Mouse (Mus musculus) CH12.LX (cell line): ENCODE data around the gene Nthl1. TPM values are rescaled to one million over a fixed set of nuclear protein-coding genes. Genes with fewer than 3 reads are reported as not detected.
A peak's percentile ranks its signal among the peaks of the same experiment; 100 is the strongest.

Experiments
- DNase-seq: peaks from one replicate; pipeline ENCODE4 v3.0.0-alpha.2; 2013; ENCODE audit errors: extremely low read depth
- H3K27ac ChIP-seq: 2 replicates; pipeline ENCODE4 v1.5.1; 2012; ENCODE audit warnings: low read depth, mild to moderate bottlenecking, control low read depth, moderate library complexity; ENCODE audit not compliant: insufficient read depth
- H3K27me3 ChIP-seq: replicated peaks from 2 replicates; pipeline ENCODE3; 2012; ENCODE audit warnings: inconsistent platforms
- H3K36me3 ChIP-seq, 2 experiments: replicated peaks in 1 of 2; 2 replicates each; pipeline versions ENCODE3 to v1.6.1; 2012; ENCODE audit warnings: inconsistent platforms in 1 of 2, low read length in 1 of 2, mild to moderate bottlenecking in 1 of 2, mixed read lengths in 1 of 2, moderate library complexity in 1 of 2; ENCODE audit not compliant: control insufficient read depth in 1 of 2, insufficient read depth in 1 of 2
- H3K4me1 ChIP-seq, 2 experiments: 2 replicates each; pipeline ENCODE4 v1.6.1; 2012; ENCODE audit warnings: inconsistent platforms in 1 of 2, moderate library complexity in 1 of 2; ENCODE audit not compliant: insufficient read depth in 2 of 2, control insufficient read depth in 1 of 2
- H3K4me2 ChIP-seq: 2 replicates; pipeline ENCODE4 v1.6.1; 2012; ENCODE audit warnings: low read depth, mild to moderate bottlenecking, control low read depth; ENCODE audit not compliant: poor library complexity, insufficient read depth, severe bottlenecking
- H3K4me3 ChIP-seq, 3 experiments: fragments of 150-350 bp in 1 of 3; sonication (generic) in 1 of 3; replicated peaks in 1 of 3; 2 replicates each; pipeline versions ENCODE3 to v1.5.1; 2011 to 2012; ENCODE audit warnings: low read depth in 2 of 3, low read length in 2 of 3, mild to moderate bottlenecking in 2 of 3, moderate library complexity in 2 of 3, control low read depth in 1 of 3, improper control_type of control experiment in 1 of 3, inconsistent platforms in 1 of 3, mixed read lengths in 1 of 3; ENCODE audit not compliant: poor library complexity in 1 of 3
- H3K79me2 ChIP-seq: replicated peaks from 2 replicates; pipeline ENCODE4 v1.6.1; 2012; ENCODE audit warnings: mild to moderate bottlenecking, moderate library complexity; ENCODE audit not compliant: control insufficient read depth, poor library complexity, insufficient read depth, severe bottlenecking; ENCODE audit errors: extremely low read depth
- H3K9ac ChIP-seq: 2 replicates; pipeline ENCODE4 v1.6.1; 2012; ENCODE audit warnings: low read depth, mild to moderate bottlenecking, control low read depth, moderate library complexity; ENCODE audit not compliant: insufficient read depth
- H3K9me3 ChIP-seq: replicated peaks from 2 replicates; pipeline ENCODE3; 2012; ENCODE audit warnings: low read length, inconsistent platforms, mixed read lengths
- CHD2 ChIP-seq: IDR thresholded peaks from 2 replicates; pipeline ENCODE4 v1.6.1; 2011; ENCODE audit warnings: low read length, improper control_type of control experiment
- CTCF ChIP-seq, 2 experiments: IDR thresholded peaks in 1 of 2; conservative IDR thresholded peaks in 1 of 2; 2 replicates each; pipeline ENCODE4 v1.5.1; 2011 to 2012; ENCODE audit warnings: low read depth in 2 of 2, low read length in 2 of 2, improper control_type of control experiment in 1 of 2, inconsistent platforms in 1 of 2, mild to moderate bottlenecking in 1 of 2, moderate library complexity in 1 of 2
- E2F4 ChIP-seq: IDR thresholded peaks from 2 replicates; pipeline ENCODE4 v1.6.1; 2011; ENCODE audit warnings: low read depth, low read length, improper control_type of control experiment; ENCODE audit not compliant: insufficient replicate concordance
- ELF1 ChIP-seq: IDR thresholded peaks from 2 replicates; pipeline ENCODE4 v1.6.1; 2014; ENCODE audit warnings: low read depth, mild to moderate bottlenecking, inconsistent platforms, low read length, improper control_type of control experiment
- EP300 ChIP-seq: IDR thresholded peaks from 2 replicates; pipeline ENCODE4 v1.6.1; 2011; ENCODE audit warnings: low read length, improper control_type of control experiment
- ETS1 ChIP-seq: conservative IDR thresholded peaks from 2 replicates; pipeline ENCODE4 v1.6.1; 2012; ENCODE audit warnings: low read depth, mild to moderate bottlenecking, inconsistent platforms, low read length, improper control_type of control experiment, moderate library complexity
- JUND ChIP-seq: conservative IDR thresholded peaks from 2 replicates; pipeline ENCODE4 v1.6.1; 2011; ENCODE audit warnings: low read depth, low read length, improper control_type of control experiment
- MAX ChIP-seq: IDR thresholded peaks from 2 replicates; pipeline ENCODE4 v1.6.1; 2011; ENCODE audit warnings: low read length, improper control_type of control experiment
- MXI1 ChIP-seq: IDR thresholded peaks from 2 replicates; pipeline ENCODE4 v1.6.1; 2011; ENCODE audit warnings: mild to moderate bottlenecking, low read depth, low read length, improper control_type of control experiment
- MYC ChIP-seq: IDR thresholded peaks from 2 replicates; pipeline ENCODE4 v1.6.1; 2011; ENCODE audit warnings: low read depth, mild to moderate bottlenecking, improper control_type of control experiment, low read length
- POLR2A ChIP-seq: IDR thresholded peaks from 2 replicates; pipeline ENCODE4 v1.6.1; 2011; ENCODE audit warnings: low read depth, mild to moderate bottlenecking, improper control_type of control experiment, low read length
- POLR2AphosphoS2 ChIP-seq: IDR thresholded peaks from 2 replicates; pipeline ENCODE4 v1.6.1; 2011; ENCODE audit warnings: low read depth, low read length, improper control_type of control experiment
- SIN3A ChIP-seq: IDR thresholded peaks from 2 replicates; pipeline ENCODE4 v1.6.1; 2012; ENCODE audit warnings: low read length, improper control_type of control experiment, inconsistent platforms
- TBP ChIP-seq: conservative IDR thresholded peaks from 2 replicates; pipeline ENCODE4 v1.6.1; 2011; ENCODE audit warnings: low read depth, low read length, improper control_type of control experiment
- TCF12 ChIP-seq: IDR thresholded peaks from 2 replicates; pipeline ENCODE4 v1.6.1; 2014; ENCODE audit warnings: low read depth, mild to moderate bottlenecking, inconsistent platforms, low read length, improper control_type of control experiment
- USF1 ChIP-seq: IDR thresholded peaks from 2 replicates; pipeline ENCODE4 v1.6.1; 2014; ENCODE audit warnings: low read depth, mild to moderate bottlenecking, inconsistent platforms, low read length, improper control_type of control experiment
- ZC3H11A ChIP-seq: IDR thresholded peaks from 2 replicates; pipeline ENCODE4 v1.6.1; 2012; ENCODE audit warnings: low read depth, mild to moderate bottlenecking, inconsistent platforms, low read length, improper control_type of control experiment
- ZKSCAN1 ChIP-seq: IDR thresholded peaks from 2 replicates; pipeline ENCODE4 v1.6.1; 2012; ENCODE audit warnings: low read depth, inconsistent platforms, low read length, improper control_type of control experiment, borderline replicate concordance
- ZNF384 ChIP-seq: IDR thresholded peaks from 2 replicates; pipeline ENCODE4 v1.6.1; 2012; ENCODE audit warnings: low read depth, low read length, improper control_type of control experiment, inconsistent platforms
- dilution Hi-C: fragments of 300-500 bp; cut with MboI; formaldehyde crosslinking; loops from 2 replicates; pipeline ENCODE4 v1.14.3; 2020; ENCODE audit warnings: low sequenced_read_pairs; ENCODE audit not compliant: extremely low pct_unique_long_range_greater_than_20kb, extremely low pct_ligation_motif_present
- in situ Hi-C: fragments of 300-500 bp; cut with MboI; formaldehyde crosslinking; loops from 3 replicates; pipeline ENCODE4 v1.14.3; 2019; ENCODE audit warnings: low sequenced_read_pairs, low pct_ligation_motif_present, low pct_unique_long_range_greater_than_20kb, mixed read lengths
- polyA plus RNA-seq: library from polyadenylated mRNA; unstranded; fragments of >175 nt; gene quantifications from 2 replicates; pipeline ENCODE4 v1.2.1, GENCODE M21; 2012; ENCODE audit warnings: low read depth; ENCODE audit not compliant: insufficient read length
- total RNA-seq, 2 experiments: library from RNA; depleted of rRNA; stranded (reverse); fragments of 300-350 nt in 1 of 2; fragments of >200 nt in 1 of 2; gene quantifications; 2 replicates each; pipeline ENCODE4 v1.2.3; 2012 to 2014

Gene Nthl1
- total and polyA plus RNA-seq, 3 experiments, result 20.1 to 24.0 (median 20.4) TPM

- Histone ChIP-seq H3K79me2 (peaks cover 35% of the 10 kb centered on the region), H3K27me3 (no peaks in the 10 kb centered on the region), H3K4me3 (no peak overlapping the region), H3K4me2 (no peak overlapping the region), H3K9me3 (no peaks in the 10 kb centered on the region), H3K36me3 (peaks cover 65 to 89% of the 10 kb centered on the region in 2 experiments), H3K4me1 (peaks cover 0 to 33% of the 10 kb centered on the region in 2 experiments; a peak in 2 of 4 replicates), H3K9ac (no peak overlapping the region), H3K27ac (no peak overlapping the region)
- in situ Hi-C loops, result no loop called here
- no peak for DNase-seq
- dilution Hi-C loops, result no loop called here
- TF ChIP-seq MYC (no peak), ELF1 (no peak), POLR2A (no peak), MAX (no peak), E2F4 (no peak)
Measured at GRCm38 (mm10) chr17:24677500-24678080, 45.1 kb downstream of the Nthl1 start.

GRCm38 (mm10) chr17:24686514-24686913 is 54.0 kb downstream of the Nthl1 start:
- no peak overlapping the region for H3K27ac ChIP-seq
- H3K9me3 ChIP-seq, result no peaks in the 10 kb centered on the region
- in situ Hi-C loops (no loop called here), dilution Hi-C loops (no loop called here)
- H3K27me3 ChIP-seq, result peaks cover 27% of the 10 kb centered on the region
- H3K79me2 ChIP-seq, result no peaks in the 10 kb centered on the region
- peaks cover 9 to 16% of the 10 kb centered on the region in 2 experiments for H3K4me1 ChIP-seq
- DNase-seq, result peak; percentile 71
- no peak overlapping the region for H3K9ac ChIP-seq
- peaks cover 5 to 11% of the 10 kb centered on the region in 2 experiments for H3K36me3 ChIP-seq
- no peak overlapping the region for H3K4me2 ChIP-seq
- peak overlapping the region in 1 of 3 experiments; percentile 14 for H3K4me3 ChIP-seq
- peak; percentile 22; the same call in 1 of the 2 replicates for TF ChIP-seq USF1
- TF ChIP-seq MYC, result 0 out of 2 replicates have a peak, but pooled peaks have one; percentile 29
- no peak for TF ChIP-seq CTCF (conservative IDR thresholded peaks at IDR 0.05 in 1 of 2, IDR thresholded peaks at IDR 0.05 in 1 of 2; ENCODE audit: low read depth in 2 of 2, low read length in 2 of 2)
- 0 out of 2 replicates have a peak, but pooled peaks have one; percentile 29 for TF ChIP-seq SIN3A
- no peak for TF ChIP-seq TCF12
- no peak for TF ChIP-seq EP300
- no peak for TF ChIP-seq TBP
- TF ChIP-seq CHD2, result no peak
- no peak for TF ChIP-seq MXI1
- no peak for TF ChIP-seq JUND
- no peak for TF ChIP-seq ETS1
- no peak for TF ChIP-seq POLR2AphosphoS2
- no peak for TF ChIP-seq ZNF384
- no peak for TF ChIP-seq ZKSCAN1
- no peak for TF ChIP-seq ZC3H11A
